Mouse (Mus musculus) heart, embryonic 12.5 days (tissue): ENCODE measurements around the gene Adprm. TPM values are rescaled to one million over a fixed set of nuclear protein-coding genes. Genes with fewer than 3 reads are reported as not detected.

ENCODE experiments used
- ATAC-seq: fragments of 200-750 bp; cut with Nextera tagmentation; 2 replicates; pipeline ENCODE4 v1.8.0; 2017; ENCODE audit warnings: moderate TSS enrichment, moderate library complexity; ENCODE audit not compliant: insufficient number of reproducible peaks, low FRiP score
- H3K27ac ChIP-seq: fragments of 300-500 bp; sonication (generic); 2 replicates; pipeline ENCODE4 v1.5.1; 2016; ENCODE audit warnings: mild to moderate bottlenecking, moderate library complexity; ENCODE audit not compliant: poor library complexity, severe bottlenecking
- H3K27me3 ChIP-seq: fragments of 300-500 bp; sonication (generic); replicated peaks from 2 replicates; pipeline ENCODE4 v1.6.1; 2016; ENCODE audit warnings: mild to moderate bottlenecking, moderate library complexity
- H3K36me3 ChIP-seq: fragments of 300-500 bp; sonication (generic); 2 replicates; pipeline ENCODE4 v1.6.1; 2016; ENCODE audit warnings: mild to moderate bottlenecking, moderate library complexity
- H3K4me1 ChIP-seq: fragments of 300-500 bp; sonication (generic); replicated peaks from 2 replicates; pipeline ENCODE4 v1.6.1; 2016; ENCODE audit warnings: mild to moderate bottlenecking
- H3K4me2 ChIP-seq: fragments of 300-500 bp; sonication (generic); 2 replicates; pipeline ENCODE4 v1.6.1; 2016; ENCODE audit warnings: mild to moderate bottlenecking, moderate library complexity
- H3K4me3 ChIP-seq: fragments of 300-500 bp; sonication (generic); 2 replicates; pipeline ENCODE4 v1.5.1; 2016; ENCODE audit warnings: mild to moderate bottlenecking
- H3K9ac ChIP-seq: fragments of 300-500 bp; sonication (generic); 2 replicates; pipeline ENCODE4 v1.6.1; 2016; ENCODE audit warnings: mild to moderate bottlenecking, moderate library complexity
- H3K9me3 ChIP-seq: fragments of 300-500 bp; sonication (generic); replicated peaks from 2 replicates; pipeline ENCODE4 v1.6.1; 2016; ENCODE audit warnings: mild to moderate bottlenecking, moderate library complexity
- whole genome bisulfite sequencing: fragments of 180-500 bp; shearing (Covaris S2); methylation state at CpG from one replicate; pipeline ENCODE4 v1.1.7; 2016; 5-methylcytosine and 5-hydroxymethylcytosine counted together
- polyA plus RNA-seq: library from polyadenylated mRNA; unstranded; fragments of >200 nt; fragmentation: Nextera tagmentation; extraction: Ambion mirVana; gene quantifications from 2 replicates; pipeline ENCODE4 v1.2.1, GENCODE M21; 2016

The Adprm gene
- polyA plus RNA-seq, 1 experiment from 2014 or later, result 20.1 TPM

DNA sequence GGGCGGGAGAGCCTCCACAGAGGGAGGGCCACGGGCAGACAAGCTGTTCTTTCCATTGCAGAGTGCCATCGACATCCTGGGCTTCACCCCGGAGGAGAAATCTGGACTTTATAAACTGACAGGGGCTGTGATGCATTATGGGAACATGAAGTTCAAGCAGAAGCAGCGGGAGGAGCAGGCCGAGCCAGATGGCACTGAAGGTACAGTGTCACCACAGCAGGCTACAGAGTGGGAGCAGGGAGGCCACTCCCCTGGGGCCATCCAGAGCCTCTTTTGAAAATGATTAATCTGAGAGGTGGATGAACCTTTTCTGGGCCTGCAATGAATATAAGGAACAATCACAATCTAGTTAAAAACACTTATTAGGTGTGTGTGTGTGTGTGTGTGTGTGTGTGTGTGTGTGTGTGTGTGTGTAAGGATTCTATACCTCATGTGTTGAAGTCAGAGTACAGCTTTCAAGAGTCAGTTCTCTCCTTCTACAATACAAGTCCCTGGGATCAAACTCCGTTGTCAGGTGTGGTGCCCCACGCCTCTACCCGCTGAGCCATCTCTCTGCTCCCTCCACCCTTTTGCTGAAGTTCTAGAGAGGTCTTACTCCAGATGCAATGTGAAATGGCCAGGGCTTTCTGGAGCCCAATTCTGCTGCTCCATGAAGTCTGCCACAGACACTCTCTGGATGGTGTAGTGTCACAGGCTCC is 34.2 kb upstream of the Adprm start:
- Histone ChIP-seq H3K9me3 (no peaks in the 10 kb centered on the region), H3K4me3 (no peak overlapping the region), H3K27me3 (peaks cover 60% of the 10 kb centered on the region), H3K27ac (no peak overlapping the region), H3K4me1 (peaks cover 1% of the 10 kb centered on the region; the same call in 1 of the 2 replicates), H3K4me2 (no peak overlapping the region), H3K9ac (peak overlapping the region; percentile 48; the same call in 1 of the 2 replicates), H3K36me3 (no peaks in the 10 kb centered on the region)
- ATAC-seq, result no peak
- WGBS, result 51% methylated on average over 9 of the region's 9 CpGs

DNA sequence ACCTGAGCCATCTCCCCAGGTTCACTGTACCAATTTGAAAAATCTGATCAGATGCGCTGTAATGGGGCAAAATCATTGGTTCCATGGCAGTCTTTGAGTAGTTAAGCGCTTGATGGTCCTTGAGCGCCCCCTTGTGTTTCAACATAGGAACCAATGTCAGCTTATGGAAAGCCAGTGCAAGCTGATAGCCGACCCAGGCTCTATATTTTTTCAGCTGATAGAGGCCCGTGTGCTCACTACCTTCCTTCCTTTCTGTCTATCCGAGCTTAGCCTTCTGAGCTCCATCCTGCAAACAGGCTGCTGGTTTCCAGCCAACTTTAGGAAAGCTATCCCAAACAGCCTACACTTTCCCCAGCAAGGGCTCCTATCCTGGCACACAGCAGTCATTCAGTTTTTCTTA is 33.1 kb upstream of the Adprm start:
- H3K9ac ChIP-seq, result no peak overlapping the region
- ATAC-seq, result no peak
- H3K4me2 ChIP-seq, result no peak overlapping the region
- H3K9me3 ChIP-seq, result no peaks in the 10 kb centered on the region
- no peak overlapping the region for H3K27ac ChIP-seq
- peaks cover 12% of the 10 kb centered on the region for H3K4me1 ChIP-seq
- no peak overlapping the region for H3K4me3 ChIP-seq
- 5% methylated on average over 6 of the region's 6 CpGs for WGBS
- no peaks in the 10 kb centered on the region for H3K36me3 ChIP-seq
- peaks cover 59% of the 10 kb centered on the region for H3K27me3 ChIP-seq

DNA sequence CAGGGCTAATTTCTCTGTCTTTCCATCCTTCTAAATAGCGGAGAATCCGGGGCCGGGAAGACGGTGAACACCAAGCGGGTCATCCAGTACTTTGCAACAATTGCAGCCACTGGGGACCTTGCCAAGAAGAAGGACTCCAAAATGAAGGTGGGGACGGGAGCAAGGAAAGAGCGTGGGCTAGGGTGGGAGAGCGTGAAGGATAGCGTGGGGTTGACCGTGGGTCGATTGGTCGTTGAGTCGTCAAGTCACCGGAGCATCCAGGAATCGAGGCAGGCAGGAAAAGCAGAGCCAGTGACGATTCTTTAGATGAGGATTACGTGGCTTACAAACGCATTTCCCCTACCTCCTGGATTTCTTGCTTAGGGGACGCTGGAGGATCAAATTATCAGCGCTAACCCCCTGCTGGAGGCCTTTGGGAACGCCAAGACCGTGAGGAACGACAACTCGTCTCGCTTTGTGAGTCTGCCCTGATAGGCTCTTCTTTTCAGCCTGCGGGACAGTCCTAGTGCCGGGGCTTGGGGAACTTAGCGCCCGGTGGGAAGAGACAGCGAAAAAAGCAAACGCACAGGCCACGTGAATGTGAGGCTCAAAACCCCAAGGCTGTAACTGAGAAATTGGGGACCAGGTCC is 31.4 kb upstream of the Adprm start:
- no peak overlapping the region for H3K4me3 ChIP-seq
- no peak overlapping the region for H3K27ac ChIP-seq
- H3K9ac ChIP-seq, result no peak overlapping the region
- WGBS, result 29% methylated on average over 32 of the region's 32 CpGs
- ATAC-seq, result no peak
- no peak overlapping the region for H3K4me2 ChIP-seq
- no peaks in the 10 kb centered on the region for H3K9me3 ChIP-seq
- no peaks in the 10 kb centered on the region for H3K36me3 ChIP-seq
- H3K27me3 ChIP-seq, result peaks cover 57% of the 10 kb centered on the region
- H3K4me1 ChIP-seq, result peaks cover 12% of the 10 kb centered on the region

DNA sequence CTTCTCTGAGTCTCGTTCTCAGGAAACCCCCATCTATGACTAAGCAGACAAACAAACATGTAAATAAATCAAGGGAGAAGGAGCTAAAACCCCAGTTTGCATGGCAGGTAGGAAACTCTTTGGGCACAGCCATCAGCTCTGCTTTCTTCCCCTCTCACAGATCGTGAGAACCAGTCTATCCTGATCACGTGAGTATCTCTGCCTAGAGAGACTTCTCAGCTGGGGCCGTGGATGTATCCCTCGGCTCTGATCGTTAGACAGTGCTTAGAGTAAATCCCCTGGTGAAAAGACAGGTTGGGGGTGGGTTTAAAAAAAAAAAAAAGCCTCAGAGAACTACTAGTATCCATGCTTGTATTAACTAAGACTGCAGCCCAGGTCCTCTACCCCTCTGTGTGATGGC is 30.8 kb upstream of the Adprm start:
- Histone ChIP-seq H3K27ac (no peak overlapping the region), H3K4me2 (no peak overlapping the region), H3K4me3 (no peak overlapping the region), H3K9me3 (no peaks in the 10 kb centered on the region), H3K9ac (no peak overlapping the region), H3K4me1 (peaks cover 12% of the 10 kb centered on the region), H3K36me3 (no peaks in the 10 kb centered on the region), H3K27me3 (peaks cover 59% of the 10 kb centered on the region)
- ATAC-seq, result no peak
- 61% methylated on average over 6 of the region's 6 CpGs for WGBS

DNA sequence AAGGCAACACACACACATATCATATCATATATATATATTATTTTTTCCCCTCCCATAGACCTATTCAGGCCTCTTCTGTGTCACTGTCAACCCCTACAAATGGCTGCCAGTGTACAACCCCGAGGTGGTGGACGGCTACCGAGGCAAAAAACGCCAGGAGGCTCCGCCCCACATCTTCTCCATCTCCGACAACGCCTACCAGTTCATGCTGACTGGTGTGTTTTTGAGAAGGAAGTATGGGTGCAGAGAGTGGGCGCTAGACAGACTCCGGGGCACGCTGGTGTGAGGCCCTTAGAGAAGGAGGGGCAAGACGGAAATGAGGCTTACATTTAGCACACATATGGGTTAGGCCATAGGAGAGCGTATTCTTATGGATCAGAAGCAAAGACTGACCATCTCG is 30.4 kb upstream of the Adprm start:
- Histone ChIP-seq H3K4me2 (no peak overlapping the region), H3K9me3 (no peaks in the 10 kb centered on the region), H3K36me3 (no peaks in the 10 kb centered on the region), H3K9ac (no peak overlapping the region), H3K27ac (no peak overlapping the region), H3K4me1 (peaks cover 12% of the 10 kb centered on the region), H3K27me3 (peaks cover 57% of the 10 kb centered on the region), H3K4me3 (no peak overlapping the region)
- no peak for ATAC-seq
- WGBS, result 77% methylated on average over 13 of the region's 13 CpGs

DNA sequence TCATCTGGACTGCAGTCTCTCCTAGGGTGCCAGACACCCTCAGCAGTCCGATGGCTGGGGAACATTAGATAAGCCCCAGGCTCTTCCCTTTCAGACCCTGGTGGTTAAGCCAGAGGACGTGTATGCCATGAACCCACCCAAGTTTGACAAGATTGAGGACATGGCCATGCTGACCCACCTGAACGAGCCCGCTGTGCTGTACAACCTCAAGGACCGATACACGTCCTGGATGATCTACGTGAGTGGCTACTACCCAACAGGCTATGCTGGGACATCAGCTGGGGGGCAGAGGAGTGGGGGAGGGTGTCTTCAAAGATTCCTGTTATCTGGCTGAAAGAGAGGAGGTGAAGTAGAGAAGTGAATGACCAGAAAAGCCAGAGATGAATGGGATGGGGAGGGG is 29.8 kb upstream of the Adprm start:
- Histone ChIP-seq H3K9ac (no peak overlapping the region), H3K36me3 (no peaks in the 10 kb centered on the region), H3K4me2 (no peak overlapping the region), H3K4me3 (no peak overlapping the region), H3K27me3 (peaks cover 53% of the 10 kb centered on the region), H3K9me3 (no peaks in the 10 kb centered on the region), H3K27ac (no peak overlapping the region), H3K4me1 (peaks cover 12% of the 10 kb centered on the region)
- no peak for ATAC-seq
- 71% methylated on average over 7 of the region's 7 CpGs for WGBS

DNA sequence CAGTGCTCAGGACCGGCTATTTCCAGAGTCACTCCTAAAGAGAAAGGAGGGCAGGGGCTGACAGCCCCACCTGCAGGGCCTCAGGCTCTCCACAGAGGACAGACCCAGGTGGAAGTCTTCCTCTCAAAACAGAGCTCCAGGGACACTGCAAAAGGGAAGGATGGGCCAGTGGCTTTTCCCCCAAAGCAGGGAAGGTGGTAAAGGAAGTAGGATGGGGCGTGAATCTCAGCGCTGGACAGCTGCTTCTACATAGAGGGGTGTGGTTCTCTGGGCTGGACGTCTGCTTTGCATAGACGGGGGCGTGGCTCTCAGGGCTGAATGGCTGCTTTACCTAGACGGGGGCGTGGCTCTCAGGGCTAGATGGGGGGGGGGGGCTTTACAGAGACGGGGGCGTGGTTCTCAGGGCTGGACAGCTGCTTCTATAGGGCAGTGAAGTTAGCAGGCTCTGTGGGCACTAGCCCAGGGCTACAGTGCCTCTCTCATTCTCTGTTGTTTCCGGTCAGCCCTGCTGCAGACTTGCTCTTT is 28.8 kb upstream of the Adprm start:
- Histone ChIP-seq H3K9ac (no peak overlapping the region), H3K9me3 (no peaks in the 10 kb centered on the region), H3K4me3 (no peak overlapping the region), H3K4me2 (peak overlapping the region; percentile 31), H3K27me3 (peaks cover 45% of the 10 kb centered on the region), H3K4me1 (peaks cover 12% of the 10 kb centered on the region), H3K27ac (no peak overlapping the region), H3K36me3 (no peaks in the 10 kb centered on the region)
- WGBS, result 5% methylated on average over 11 of the region's 11 CpGs
- peak; percentile 72; the same call in 1 of the 2 replicates for ATAC-seq

DNA sequence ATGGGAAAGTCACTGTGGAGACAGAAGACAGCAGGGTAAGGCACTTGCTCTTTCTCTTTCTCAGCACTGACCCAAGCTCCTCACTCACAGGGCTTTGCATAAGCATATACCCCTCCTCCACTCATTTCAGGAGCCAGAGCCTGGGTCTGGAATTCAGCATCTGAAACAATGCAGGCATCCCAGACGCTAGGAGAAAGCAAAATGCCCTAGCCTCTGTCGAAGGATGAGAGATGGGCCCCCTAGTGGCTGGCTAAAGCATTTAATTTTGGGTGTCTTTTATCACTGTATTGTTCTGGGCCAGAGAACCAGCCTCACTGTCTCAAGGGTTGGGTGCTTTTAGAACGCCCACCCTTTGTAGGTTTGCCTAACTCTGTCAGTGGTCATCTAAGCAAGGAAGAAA is 27.8 kb upstream of the Adprm start:
- no peak overlapping the region for H3K27ac ChIP-seq
- no peaks in the 10 kb centered on the region for H3K9me3 ChIP-seq
- 3% methylated on average over 3 of the region's 3 CpGs for WGBS
- no peak overlapping the region for H3K9ac ChIP-seq
- no peak overlapping the region for H3K4me2 ChIP-seq
- no peak overlapping the region for H3K4me3 ChIP-seq
- H3K4me1 ChIP-seq, result peaks cover 12% of the 10 kb centered on the region
- no peak for ATAC-seq
- H3K36me3 ChIP-seq, result no peaks in the 10 kb centered on the region
- H3K27me3 ChIP-seq, result peaks cover 42% of the 10 kb centered on the region

DNA sequence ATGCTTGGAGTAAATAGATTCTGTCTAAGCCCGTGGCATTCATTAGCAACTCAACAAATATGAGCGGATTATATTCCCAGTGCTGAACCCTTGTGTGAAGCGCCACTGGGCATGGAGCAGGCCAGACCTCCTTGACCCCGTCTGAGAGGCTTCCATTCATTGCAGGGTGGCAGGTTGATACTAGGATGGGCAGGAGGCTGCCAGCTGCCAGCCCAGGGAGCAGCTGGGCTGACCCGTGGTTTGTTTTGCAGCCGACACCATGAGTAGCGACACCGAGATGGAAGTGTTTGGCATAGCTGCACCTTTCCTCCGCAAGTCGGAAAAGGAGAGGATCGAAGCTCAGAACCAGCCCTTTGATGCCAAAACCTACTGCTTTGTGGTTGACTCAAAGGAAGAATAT is 27.3 kb upstream of the Adprm start:
- H3K4me2 ChIP-seq, result no peak overlapping the region
- WGBS, result 72% methylated on average over 11 of the region's 11 CpGs

DNA sequence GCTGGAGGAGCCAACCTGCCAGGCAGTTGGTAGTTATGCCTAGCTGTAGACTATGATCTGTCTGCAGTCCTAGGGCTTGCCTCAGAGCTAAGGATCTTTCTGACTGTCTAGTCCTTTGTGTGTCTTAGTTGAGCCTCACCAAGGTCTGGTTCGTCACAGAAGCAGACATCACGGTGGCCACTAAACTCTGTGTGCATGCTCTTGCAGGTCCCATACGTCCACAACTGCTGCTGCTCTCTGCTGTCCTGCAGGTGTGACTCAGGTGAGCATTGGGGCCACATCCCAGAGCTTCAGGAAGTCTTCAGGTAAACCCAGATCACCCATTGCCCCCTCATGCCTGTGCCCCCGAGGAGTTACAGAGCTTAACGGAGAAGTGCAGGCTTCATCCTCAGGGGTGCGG is 26.5 kb upstream of the Adprm start:
- H3K4me1 ChIP-seq, result peaks cover 16% of the 10 kb centered on the region
- no peaks in the 10 kb centered on the region for H3K9me3 ChIP-seq
- ATAC-seq, result no peak
- no peaks in the 10 kb centered on the region for H3K36me3 ChIP-seq
- no peak overlapping the region for H3K4me2 ChIP-seq
- H3K4me3 ChIP-seq, result no peak overlapping the region
- H3K27me3 ChIP-seq, result peaks cover 29% of the 10 kb centered on the region
- no peak overlapping the region for H3K27ac ChIP-seq
- 84% methylated on average over 6 of the region's 6 CpGs for WGBS
- no peak overlapping the region for H3K9ac ChIP-seq

More for the DNA sequence above, 27.3 kb upstream of the Adprm start:
- Histone ChIP-seq H3K4me1 (peaks cover 16% of the 10 kb centered on the region), H3K27ac (no peak overlapping the region), H3K27me3 (peaks cover 38% of the 10 kb centered on the region), H3K9me3 (no peaks in the 10 kb centered on the region), H3K36me3 (no peaks in the 10 kb centered on the region), H3K9ac (no peak overlapping the region), H3K4me3 (no peak overlapping the region)
- ATAC-seq, result no peak

DNA sequence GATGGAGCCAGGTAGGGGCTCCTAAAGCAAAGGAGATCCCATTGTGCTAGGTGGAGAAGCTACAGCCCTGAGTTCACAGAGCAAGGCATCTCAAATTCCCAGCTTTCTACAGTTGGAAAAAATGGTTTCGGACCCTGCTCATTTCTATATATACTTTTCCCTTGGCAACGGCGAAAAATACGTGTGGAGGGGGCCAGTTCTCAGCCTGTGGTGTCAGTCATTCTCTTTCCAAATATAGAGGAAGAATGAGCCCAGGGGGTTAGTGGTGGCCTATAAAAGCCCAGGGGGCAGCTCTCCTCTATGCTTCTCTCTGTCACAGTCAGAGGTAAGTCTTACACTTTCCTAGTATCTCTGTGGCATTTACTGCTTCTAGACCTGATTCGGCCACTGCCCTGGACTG is 25.6 kb upstream of the Adprm start, which contains the start of gene Myh3:
Myh3 (plus strand) TSS at position 301 of the 400 bp plus-strand sequence.
- Histone ChIP-seq H3K9ac (no peak within 1 kb of the TSS), H3K27ac (no peak within 1 kb of the TSS), H3K27me3 (peaks cover 21% of the 10 kb centered on the region), H3K4me2 (no peak within 1 kb of the TSS), H3K36me3 (no peaks in the 10 kb centered on the region), H3K4me1 (peaks cover 16% of the 10 kb centered on the region), H3K9me3 (no peaks in the 10 kb centered on the region), H3K4me3 (no peak within 1 kb of the TSS)
- WGBS, result 76% methylated on average over 5 of the region's 5 CpGs
- no peak for ATAC-seq
